Mouse (Mus musculus): Measurements from ENCODE around the gene Mef2d. TPM values are rescaled to one million over a fixed set of nuclear protein-coding genes. Genes with fewer than 3 reads are reported as not detected.
A peak's percentile ranks its signal among the peaks of the same experiment; 100 is the strongest.

Gene Mef2d
- polyA plus RNA-seq, 1 experiment from 2014 or later = 19.8 TPM

DNA sequence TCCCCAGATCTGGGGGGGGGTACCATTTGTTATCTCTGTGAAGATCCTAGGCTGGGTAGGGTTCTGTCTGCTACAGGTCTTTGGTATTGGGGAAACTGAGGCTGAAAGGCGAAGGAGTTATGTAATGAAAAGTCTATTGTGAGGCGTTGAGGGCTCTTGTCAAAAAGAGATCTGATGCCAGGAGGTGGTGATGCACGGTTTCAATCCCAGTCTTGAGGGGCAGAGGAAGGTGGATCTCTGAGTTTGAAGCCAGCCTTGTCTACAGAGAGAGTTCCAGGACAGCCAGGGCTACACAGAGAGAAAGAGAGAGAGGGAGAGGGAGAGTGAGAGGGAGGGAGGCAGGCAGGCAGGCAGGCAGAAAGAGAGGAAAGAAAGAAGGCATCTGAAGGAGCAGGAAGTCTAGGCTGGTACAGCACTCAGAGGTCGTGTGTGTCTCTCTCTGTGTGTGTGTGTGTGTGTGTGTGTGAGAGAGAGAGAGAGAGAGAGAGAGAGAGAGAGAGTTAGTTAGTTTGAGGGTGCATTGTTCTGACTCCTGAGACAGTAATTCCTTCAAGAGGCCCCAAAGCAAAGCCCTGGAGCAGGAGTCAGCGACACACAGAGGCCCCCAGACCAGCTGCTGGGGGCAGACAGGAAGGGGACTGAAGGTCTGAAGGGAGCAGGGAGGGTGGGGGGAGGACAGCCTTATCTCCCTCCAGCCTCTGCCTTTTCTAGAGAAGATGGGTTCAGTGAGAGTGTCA, 4.4 kb downstream of the Mef2d start:
- H3K9ac ChIP-seq = peak overlapping the region; percentile 33
- H3K27ac ChIP-seq = no peak overlapping the region
- no peaks in the 10 kb centered on the region for H3K36me3 ChIP-seq
- no peaks in the 10 kb centered on the region for H3K27me3 ChIP-seq (replicated peaks)
- peak overlapping the region; percentile 79 for H3K4me2 ChIP-seq (replicated peaks)
- no peaks in the 10 kb centered on the region for H3K9me3 ChIP-seq
- WGBS = 48% methylated on average over 5 of the region's 5 CpGs
- ATAC-seq (ENCODE audit: low FRiP score, low read depth) = no peak
- peaks cover 89% of the 10 kb centered on the region for H3K4me1 ChIP-seq
- no peak overlapping the region for H3K4me3 ChIP-seq

- no peaks in the 10 kb centered on the region for H3K27me3 ChIP-seq (replicated peaks)
- no peak overlapping the region for H3K4me3 ChIP-seq
- H3K36me3 ChIP-seq = no peaks in the 10 kb centered on the region
- peaks cover 95% of the 10 kb centered on the region for H3K4me1 ChIP-seq
- no peak overlapping the region for H3K4me2 ChIP-seq (replicated peaks)
- H3K9ac ChIP-seq = no peak overlapping the region
- no peak for ATAC-seq (ENCODE audit: low FRiP score, low read depth)
- WGBS = 78% methylated on average over 2 of the region's 2 CpGs
- no peak overlapping the region for H3K27ac ChIP-seq
- no peaks in the 10 kb centered on the region for H3K9me3 ChIP-seq
These were observed 5.3 kb downstream of the Mef2d start for GRCm38 (mm10) chr3:88147444-88147843.

- Histone ChIP-seq H3K4me3 (no peak overlapping the region), H3K9ac (no peak overlapping the region), H3K27ac (no peak overlapping the region), H3K4me1 (peaks cover 98% of the 10 kb centered on the region), H3K4me2 (replicated peaks) (no peak overlapping the region), H3K27me3 (replicated peaks) (no peaks in the 10 kb centered on the region), H3K9me3 (no peaks in the 10 kb centered on the region), H3K36me3 (no peaks in the 10 kb centered on the region)
- no peak for ATAC-seq (ENCODE audit: low FRiP score, low read depth)
- WGBS = 83% methylated on average over 1 of the region's 1 CpGs
These were observed 5.7 kb downstream of the Mef2d start for GRCm38 (mm10) chr3:88147866-88148265.

GRCm38 (mm10) chr3:88148354-88148753, 6.2 kb downstream of the Mef2d start:
- no peaks in the 10 kb centered on the region for H3K36me3 ChIP-seq
- 82% methylated on average over 5 of the region's 5 CpGs for WGBS
- H3K9ac ChIP-seq = no peak overlapping the region
- H3K27me3 ChIP-seq (replicated peaks) = no peaks in the 10 kb centered on the region
- no peaks in the 10 kb centered on the region for H3K9me3 ChIP-seq
- no peak overlapping the region for H3K4me3 ChIP-seq
- peaks cover 96% of the 10 kb centered on the region for H3K4me1 ChIP-seq
- no peak for ATAC-seq (ENCODE audit: low FRiP score, low read depth)
- no peak overlapping the region for H3K27ac ChIP-seq
- no peak overlapping the region for H3K4me2 ChIP-seq (replicated peaks)

DNA sequence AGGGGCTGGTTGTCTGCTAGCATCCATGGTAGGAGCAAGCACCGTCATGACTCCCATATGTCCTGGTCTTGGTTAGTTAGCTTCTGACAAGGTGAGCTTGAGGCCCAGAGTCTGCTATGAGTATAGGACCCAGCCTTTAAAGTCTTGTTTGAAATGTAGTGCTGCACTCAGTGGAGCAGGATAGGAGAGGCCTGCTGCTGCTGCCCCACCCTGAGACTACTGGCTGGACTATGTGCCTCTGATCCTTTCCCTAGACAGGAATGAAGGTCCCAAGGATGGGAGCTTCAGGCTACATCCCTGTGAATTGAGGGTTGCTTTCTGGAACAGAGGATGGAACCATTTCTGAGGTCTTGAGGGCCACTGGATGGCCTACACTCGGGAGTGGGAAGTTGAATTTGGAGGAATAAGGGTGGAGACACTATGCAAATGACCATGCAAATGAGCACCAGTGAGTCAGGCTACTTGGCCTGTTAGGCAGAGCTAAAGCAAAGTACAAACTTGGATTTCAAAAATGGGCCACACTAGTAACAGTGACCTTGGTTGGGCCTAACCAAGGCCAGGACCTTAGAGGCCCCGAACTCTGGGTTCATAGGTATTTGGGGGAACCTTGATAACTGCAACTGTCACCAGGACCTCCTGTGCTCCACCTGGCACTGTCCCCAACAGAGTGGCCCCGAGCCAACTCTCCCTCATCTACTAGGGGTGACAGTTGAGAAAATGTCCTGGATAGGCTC, 6.8 kb downstream of the Mef2d start:
- no peak for ATAC-seq (ENCODE audit: low FRiP score, low read depth)
- no peak overlapping the region for H3K4me3 ChIP-seq
- H3K4me2 ChIP-seq (replicated peaks) = peak overlapping the region; percentile 43
- no peak overlapping the region for H3K9ac ChIP-seq
- no peaks in the 10 kb centered on the region for H3K27me3 ChIP-seq (replicated peaks)
- no peak overlapping the region for H3K27ac ChIP-seq
- WGBS = 62% methylated on average over 4 of the region's 4 CpGs
- H3K9me3 ChIP-seq = no peaks in the 10 kb centered on the region
- H3K4me1 ChIP-seq = peaks cover 90% of the 10 kb centered on the region
- H3K36me3 ChIP-seq = no peaks in the 10 kb centered on the region

DNA sequence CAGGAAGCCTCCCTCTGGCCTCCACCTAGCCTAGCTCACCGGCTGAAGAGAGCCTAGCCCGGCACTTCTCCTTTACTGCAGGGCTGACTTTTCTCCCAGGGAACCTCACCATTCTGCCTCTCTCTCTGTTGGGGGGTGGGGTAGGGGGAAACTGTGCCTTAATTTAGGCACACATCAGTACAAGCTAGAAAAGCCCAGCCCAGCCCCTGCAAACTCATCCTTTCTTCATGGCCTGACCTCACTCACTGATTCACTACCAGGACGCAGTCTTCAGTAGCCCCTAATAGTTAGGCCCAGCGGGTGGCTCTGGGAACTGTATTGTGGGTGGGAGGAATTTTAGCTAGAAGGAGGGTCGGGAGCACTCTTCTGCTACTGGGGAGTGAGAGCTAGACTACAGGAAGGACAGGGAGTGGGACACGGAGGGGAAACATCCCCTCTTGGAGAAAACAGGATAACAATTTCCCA, 7.4 kb downstream of the Mef2d start:
- Histone ChIP-seq H3K27me3 (replicated peaks) (no peaks in the 10 kb centered on the region), H3K4me1 (peaks cover 84% of the 10 kb centered on the region), H3K4me3 (no peak overlapping the region), H3K9me3 (no peaks in the 10 kb centered on the region), H3K9ac (peak overlapping the region; percentile 33; the same call in 1 of the 2 replicates), H3K36me3 (no peaks in the 10 kb centered on the region), H3K27ac (peak overlapping the region; percentile 68; the same call in 1 of the 2 replicates), H3K4me2 (replicated peaks) (peak overlapping the region; percentile 43)
- WGBS = 10% methylated on average over 6 of the region's 6 CpGs
- ATAC-seq (ENCODE audit: low FRiP score, low read depth) = no peak

- ATAC-seq (ENCODE audit: low FRiP score, low read depth) = peak; percentile 65
- Histone ChIP-seq H3K4me3 (no peak overlapping the region), H3K9me3 (no peaks in the 10 kb centered on the region), H3K9ac (peak overlapping the region; percentile 33; the same call in 1 of the 2 replicates), H3K4me1 (peaks cover 77% of the 10 kb centered on the region), H3K27ac (peak overlapping the region; percentile 68), H3K4me2 (replicated peaks) (peak overlapping the region; percentile 43), H3K36me3 (no peaks in the 10 kb centered on the region), H3K27me3 (replicated peaks) (no peaks in the 10 kb centered on the region)
- WGBS = 20% methylated on average over 14 of the region's 14 CpGs
These were observed 8.2 kb downstream of the Mef2d start for GRCm38 (mm10) chr3:88150061-88150998.

- H3K27ac ChIP-seq = peak overlapping the region; percentile 68; the same call in 1 of the 2 replicates
- H3K27me3 ChIP-seq (replicated peaks) = no peaks in the 10 kb centered on the region
- H3K9ac ChIP-seq = peak overlapping the region; percentile 33; the same call in 1 of the 2 replicates
- 53% methylated on average over 3 of the region's 3 CpGs for WGBS
- no peak overlapping the region for H3K4me3 ChIP-seq
- ATAC-seq (ENCODE audit: low FRiP score, low read depth) = peak; percentile 19; the same call in 1 of the 2 replicates
- peak overlapping the region; percentile 43 for H3K4me2 ChIP-seq (replicated peaks)
- H3K9me3 ChIP-seq = no peaks in the 10 kb centered on the region
- H3K4me1 ChIP-seq = peaks cover 70% of the 10 kb centered on the region
- H3K36me3 ChIP-seq = peaks cover 3% of the 10 kb centered on the region
These were observed 8.8 kb downstream of the Mef2d start for GRCm38 (mm10) chr3:88150999-88151364.

DNA sequence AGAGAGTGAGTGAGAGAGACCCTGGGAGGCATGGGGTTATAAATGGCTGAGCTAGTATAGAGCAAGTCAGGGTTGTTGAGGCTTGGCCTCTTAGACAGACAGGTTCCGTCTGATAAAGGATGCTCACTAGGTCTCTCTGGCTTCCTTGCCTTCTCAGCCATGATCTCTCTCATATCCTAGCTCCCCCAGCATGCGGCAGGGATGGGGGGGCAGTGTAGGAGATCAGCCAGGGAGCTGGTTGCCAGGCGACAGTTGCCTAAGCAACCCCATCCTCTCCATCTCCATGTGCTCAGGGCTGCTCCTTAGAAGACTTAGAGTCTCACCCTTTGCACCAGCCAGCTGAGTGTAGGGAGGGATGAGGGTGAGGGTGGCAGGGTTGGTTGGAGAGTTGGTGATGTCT, 9.9 kb downstream of the Mef2d start:
- WGBS = 53% methylated on average over 3 of the region's 3 CpGs
- Histone ChIP-seq H3K9ac (no peak overlapping the region), H3K27ac (no peak overlapping the region), H3K4me3 (no peak overlapping the region), H3K9me3 (no peaks in the 10 kb centered on the region), H3K4me1 (peaks cover 60% of the 10 kb centered on the region), H3K4me2 (replicated peaks) (peak overlapping the region; percentile 43), H3K36me3 (peaks cover 13% of the 10 kb centered on the region), H3K27me3 (replicated peaks) (no peaks in the 10 kb centered on the region)
- peak; percentile 81 for ATAC-seq (ENCODE audit: low FRiP score, low read depth)

DNA sequence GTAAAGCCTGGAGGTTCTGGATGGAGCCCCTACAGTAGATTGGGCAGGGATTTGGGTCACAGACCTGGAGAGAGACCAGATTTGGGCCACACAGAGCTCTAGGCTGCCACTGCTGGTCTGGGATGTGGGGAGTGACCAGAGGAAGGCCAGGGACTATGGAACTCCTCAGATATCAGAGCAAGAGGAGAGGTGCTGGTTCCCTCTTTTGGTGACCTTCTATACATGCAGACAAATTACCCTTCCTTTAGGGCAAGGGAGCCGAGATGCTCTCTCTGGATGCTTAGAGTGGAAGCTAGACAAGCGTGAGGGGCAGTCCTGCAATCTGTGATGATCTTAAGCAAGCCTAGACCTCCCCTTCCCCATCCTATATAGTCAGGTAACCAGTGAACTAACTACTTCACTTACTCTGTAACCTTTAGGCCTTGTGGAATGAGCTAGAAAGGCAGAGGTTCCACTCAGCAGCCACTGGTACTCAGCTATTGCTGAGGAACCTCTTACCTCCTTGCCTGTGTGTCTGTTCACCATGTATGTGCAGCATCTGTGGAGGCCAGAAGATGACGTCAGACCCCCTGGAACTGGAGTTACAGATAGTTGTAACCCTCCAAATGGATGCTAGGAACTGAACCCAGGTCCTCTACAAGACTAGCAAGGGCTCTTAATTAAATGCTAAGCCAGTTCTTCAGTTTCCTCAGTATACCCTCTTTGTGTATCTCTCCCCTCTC, 11.3 kb downstream of the Mef2d start:
- Histone ChIP-seq H3K36me3 (peaks cover 20% of the 10 kb centered on the region), H3K4me2 (replicated peaks) (no peak overlapping the region; the same call in 1 of the 2 replicates), H3K9me3 (no peaks in the 10 kb centered on the region), H3K9ac (no peak overlapping the region), H3K27me3 (replicated peaks) (no peaks in the 10 kb centered on the region), H3K27ac (no peak overlapping the region), H3K4me1 (peaks cover 55% of the 10 kb centered on the region), H3K4me3 (no peak overlapping the region)
- 86% methylated on average over 3 of the region's 3 CpGs for WGBS
- ATAC-seq (ENCODE audit: low FRiP score, low read depth) = no peak

DNA sequence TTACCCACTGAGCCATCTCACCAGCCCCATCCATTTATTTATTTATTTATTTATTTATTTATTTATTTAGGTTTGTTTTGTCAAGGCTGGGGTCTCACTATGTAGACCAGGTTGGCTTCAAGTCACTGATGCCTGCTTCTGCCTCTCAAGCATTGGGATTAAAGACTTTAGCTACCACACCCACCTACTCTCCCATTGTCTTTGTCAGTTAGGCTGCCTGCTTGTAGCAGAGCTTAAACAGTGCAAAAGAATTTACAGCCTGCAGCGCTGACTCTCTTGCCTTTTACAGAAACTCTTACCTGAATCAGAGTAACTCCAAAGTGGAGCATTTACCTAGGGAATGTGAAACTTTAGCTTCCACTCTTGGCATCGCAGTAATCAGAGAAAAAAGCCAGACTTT, 12.1 kb downstream of the Mef2d start:
- no peak for ATAC-seq (ENCODE audit: low FRiP score, low read depth)
- peaks cover 47% of the 10 kb centered on the region for H3K4me1 ChIP-seq
- no peak overlapping the region for H3K4me3 ChIP-seq
- H3K4me2 ChIP-seq (replicated peaks) = no peak overlapping the region
- no peaks in the 10 kb centered on the region for H3K27me3 ChIP-seq (replicated peaks)
- H3K27ac ChIP-seq = no peak overlapping the region
- H3K9me3 ChIP-seq = no peaks in the 10 kb centered on the region
- H3K9ac ChIP-seq = no peak overlapping the region
- H3K36me3 ChIP-seq = peaks cover 27% of the 10 kb centered on the region
- WGBS = 60% methylated on average over 2 of the region's 2 CpGs
